Mouse (Mus musculus) embryonic facial prominence, embryonic 11.5 days (tissue): ENCODE measurements around the gene Bloc1s6. TPM values are rescaled to one million over a fixed set of nuclear protein-coding genes. Genes with fewer than 3 reads are reported as not detected.

Experiments
- ATAC-seq: fragments of 200-750 bp; cut with Nextera tagmentation; replicated peaks from 2 replicates; pipeline ENCODE4 v1.8.0; 2017; ENCODE audit warnings: low read depth; ENCODE audit not compliant: insufficient number of reproducible peaks, low FRiP score, low TSS enrichment
- DNase-seq: peaks from one replicate; pipeline ENCODE4 v3.0.0-alpha.2; 2015; ENCODE audit warnings: low spot score
- H3K27ac ChIP-seq: fragments of 300-500 bp; sonication (generic); replicated peaks from 2 replicates; pipeline ENCODE4 v1.5.1; 2014; ENCODE audit warnings: mild to moderate bottlenecking, low read depth, low read length, control low read depth
- H3K27me3 ChIP-seq: fragments of 300-500 bp; sonication (generic); 2 replicates; pipeline ENCODE4 v1.6.1; 2014; ENCODE audit warnings: mild to moderate bottlenecking, low read length, moderate library complexity, mixed read lengths; ENCODE audit not compliant: control insufficient read depth, insufficient read depth
- H3K36me3 ChIP-seq: fragments of 300-500 bp; sonication (generic); replicated peaks from 2 replicates; pipeline ENCODE4 v1.6.1; 2014; ENCODE audit warnings: low read depth, mild to moderate bottlenecking, low read length, moderate library complexity, mixed read lengths; ENCODE audit not compliant: control insufficient read depth, insufficient read depth
- H3K4me1 ChIP-seq: fragments of 300-500 bp; sonication (generic); 2 replicates; pipeline ENCODE4 v1.6.1; 2014; ENCODE audit warnings: low read length, mixed read lengths; ENCODE audit not compliant: control insufficient read depth, insufficient read depth
- H3K4me2 ChIP-seq: fragments of 300-500 bp; sonication (generic); 2 replicates; pipeline ENCODE4 v1.6.1; 2014; ENCODE audit warnings: low read depth, mild to moderate bottlenecking, control low read depth, low read length, moderate library complexity
- H3K4me3 ChIP-seq: fragments of 300-500 bp; sonication (generic); 2 replicates; pipeline ENCODE4 v1.5.1; 2014; ENCODE audit warnings: low read depth, low read length, control low read depth
- H3K9ac ChIP-seq: fragments of 300-500 bp; sonication (generic); replicated peaks from 2 replicates; pipeline ENCODE4 v1.6.1; 2014; ENCODE audit warnings: mild to moderate bottlenecking, control low read depth, low read length
- H3K9me3 ChIP-seq: fragments of 300-500 bp; sonication (generic); replicated peaks from 2 replicates; pipeline ENCODE4 v1.6.1; 2016; ENCODE audit warnings: mild to moderate bottlenecking, low read length, inconsistent platforms, mixed read lengths; ENCODE audit not compliant: control insufficient read depth
- WGBS: fragments of 180-500 bp; shearing (Covaris S2); extraction: QIAGEN DNeasy Blood & Tissue Kit; methylation state at CpG from one replicate; pipeline ENCODE4 v1.1.7; 2014; 5-methylcytosine and 5-hydroxymethylcytosine counted together
- polyA plus RNA-seq: library from polyadenylated mRNA; unstranded; fragments of >200 nt; fragmentation: Nextera tagmentation; extraction: Ambion mirVana; gene quantifications from 2 replicates; pipeline ENCODE4 v1.2.1, GENCODE M21; 2014

Gene Bloc1s6
- polyA plus RNA-seq, 1 experiment from 2014 or later: 61.8 TPM

DNA sequence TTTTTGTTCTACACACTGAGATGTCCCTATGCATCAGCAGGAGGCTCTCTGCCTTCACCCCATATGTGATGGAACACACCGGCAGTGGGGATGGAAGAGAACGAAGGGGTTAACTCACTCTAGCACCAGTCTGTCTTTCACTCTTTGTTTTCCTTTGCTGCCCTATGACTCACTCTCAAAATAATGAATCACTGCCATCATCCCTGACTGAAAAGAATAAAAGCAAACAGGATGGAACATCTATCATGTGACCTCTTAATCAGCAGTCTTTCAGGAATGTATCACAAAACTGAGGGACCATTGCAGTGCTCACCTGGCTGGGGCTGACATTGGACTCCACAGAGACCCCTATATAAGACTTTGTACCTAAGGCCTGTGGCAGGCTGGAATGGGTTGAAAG lies 6.8 kb upstream of the Bloc1s6 start:
- Histone ChIP-seq H3K9ac (no peak overlapping the region), H3K4me2 (no peak overlapping the region), H3K27me3 (no peaks in the 10 kb centered on the region), H3K4me1 (no peaks in the 10 kb centered on the region), H3K27ac (no peak overlapping the region), H3K36me3 (no peaks in the 10 kb centered on the region), H3K4me3 (no peak overlapping the region), H3K9me3 (no peaks in the 10 kb centered on the region)
- DNase-seq (no peak), ATAC-seq (no peak)
- 65% methylated on average over 2 of the region's 2 CpGs for WGBS

DNA sequence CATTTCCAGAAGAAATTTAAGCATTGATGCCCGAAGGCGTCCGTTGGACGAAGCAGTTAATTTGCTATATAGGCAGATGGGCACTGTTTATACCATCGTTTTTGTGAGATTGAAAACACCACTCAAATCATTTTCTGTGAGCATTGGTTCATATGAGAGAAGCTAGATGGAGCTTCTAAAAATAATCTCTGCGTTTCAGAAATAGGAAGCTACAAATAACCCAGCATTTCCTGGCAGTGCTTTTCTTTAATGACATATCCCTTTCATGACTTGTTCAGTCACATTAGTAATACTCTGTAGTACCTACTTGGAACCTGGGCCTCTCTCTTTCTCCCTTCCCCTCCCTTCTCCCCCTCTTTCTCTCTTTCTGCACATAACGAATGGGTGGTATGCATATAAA lies 720 bp downstream of the Bloc1s6 start:
- no peak overlapping the region for H3K27ac ChIP-seq
- peak overlapping the region; percentile 86 for H3K9ac ChIP-seq
- WGBS: 23% methylated on average over 7 of the region's 7 CpGs
- ATAC-seq: no peak
- H3K4me2 ChIP-seq: peak overlapping the region; percentile 26
- DNase-seq: no peak
- no peaks in the 10 kb centered on the region for H3K27me3 ChIP-seq
- H3K36me3 ChIP-seq: no peaks in the 10 kb centered on the region
- peak overlapping the region; percentile 64 for H3K4me3 ChIP-seq
- no peaks in the 10 kb centered on the region for H3K9me3 ChIP-seq
- no peaks in the 10 kb centered on the region for H3K4me1 ChIP-seq

DNA sequence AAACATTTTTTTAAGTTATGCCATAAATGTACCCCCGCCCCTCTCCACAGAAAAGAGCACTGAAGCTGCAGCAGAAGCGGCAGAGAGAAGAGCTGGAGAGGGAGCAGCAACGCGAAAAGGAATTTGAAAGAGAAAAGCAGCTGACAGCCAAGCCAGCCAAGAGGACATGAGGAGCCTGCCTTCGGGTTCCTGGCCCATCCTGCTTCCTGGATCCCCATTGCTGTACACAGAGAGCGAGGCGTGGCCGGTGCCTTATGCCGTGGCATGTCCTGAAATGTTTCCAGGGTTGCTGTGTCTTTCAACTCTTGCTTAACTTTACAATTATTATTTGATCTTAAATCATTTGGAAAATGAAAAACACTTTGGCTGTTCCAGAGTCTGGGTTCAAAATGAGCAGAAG lies 8.2 kb downstream of the Bloc1s6 start:
- no peak for ATAC-seq
- Histone ChIP-seq H3K4me1 (no peaks in the 10 kb centered on the region), H3K27ac (no peak overlapping the region), H3K9me3 (no peaks in the 10 kb centered on the region), H3K4me3 (no peak overlapping the region), H3K4me2 (no peak overlapping the region), H3K9ac (no peak overlapping the region), H3K36me3 (no peaks in the 10 kb centered on the region), H3K27me3 (no peaks in the 10 kb centered on the region)
- 89% methylated on average over 9 of the region's 9 CpGs for WGBS
- DNase-seq: no peak

DNA sequence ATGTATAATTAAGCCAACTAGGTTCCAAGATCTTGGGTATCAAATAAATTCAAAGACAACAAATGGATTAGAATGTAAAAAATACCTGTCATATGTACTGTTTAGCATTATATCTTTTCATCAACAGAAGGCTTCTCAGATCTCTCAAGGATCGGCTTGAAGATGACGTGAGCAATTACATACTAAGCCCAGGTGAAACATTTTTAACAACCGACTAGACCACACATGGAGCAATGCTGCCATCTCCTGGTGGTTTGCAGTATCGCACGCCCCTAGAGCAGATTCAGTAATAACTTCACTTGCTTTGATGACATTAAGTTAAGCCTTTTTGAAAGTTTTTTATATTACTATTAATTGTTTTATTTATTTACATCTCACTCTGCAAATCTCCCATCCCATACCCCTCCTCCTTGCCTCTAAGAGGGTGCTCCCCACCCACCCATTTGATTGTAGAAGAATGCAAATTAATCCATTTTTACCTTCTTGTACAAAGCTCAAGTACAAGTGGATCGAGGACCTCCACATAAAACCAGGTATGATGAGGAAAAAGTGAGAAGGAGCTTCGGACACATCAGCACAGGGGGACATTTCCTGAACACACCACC lies 15.5 kb downstream of the Bloc1s6 start:
- DNase-seq: peak; percentile 82
- Histone ChIP-seq H3K9ac (no peak overlapping the region), H3K4me3 (no peak overlapping the region), H3K27ac (no peak overlapping the region), H3K4me2 (no peak overlapping the region), H3K9me3 (no peaks in the 10 kb centered on the region), H3K27me3 (no peaks in the 10 kb centered on the region), H3K36me3 (no peaks in the 10 kb centered on the region), H3K4me1 (no peaks in the 10 kb centered on the region)
- 16% methylated on average over 7 of the region's 7 CpGs for WGBS
- no peak for ATAC-seq

DNA sequence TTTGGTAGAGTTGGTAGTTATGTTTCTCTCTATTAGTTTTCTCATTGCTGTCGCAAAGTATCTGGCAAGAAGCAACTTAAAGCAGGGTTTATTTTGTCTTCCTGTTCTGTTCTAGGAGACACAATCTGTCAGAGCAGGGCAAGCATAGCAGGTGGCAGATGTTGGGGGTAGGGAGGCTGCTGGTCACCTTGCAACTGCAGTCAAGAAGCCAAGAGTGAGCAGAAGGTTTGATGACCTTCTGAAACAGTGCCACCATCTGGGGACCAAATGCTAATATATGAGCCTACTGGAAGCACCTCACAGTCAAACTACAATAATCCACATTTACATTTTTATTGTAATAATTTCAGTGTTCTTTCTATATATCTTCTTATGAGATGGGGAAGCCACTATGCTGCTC lies 21.5 kb downstream of the Bloc1s6 start:
- no peaks in the 10 kb centered on the region for H3K36me3 ChIP-seq
- no peaks in the 10 kb centered on the region for H3K4me1 ChIP-seq
- 88% methylated on average over 1 of the region's 1 CpGs for WGBS
- no peaks in the 10 kb centered on the region for H3K27me3 ChIP-seq
- DNase-seq (no peak), ATAC-seq (no peak)
- no peak overlapping the region for H3K4me2 ChIP-seq
- no peaks in the 10 kb centered on the region for H3K9me3 ChIP-seq
- no peak overlapping the region for H3K27ac ChIP-seq
- H3K9ac ChIP-seq: no peak overlapping the region
- no peak overlapping the region for H3K4me3 ChIP-seq

DNA sequence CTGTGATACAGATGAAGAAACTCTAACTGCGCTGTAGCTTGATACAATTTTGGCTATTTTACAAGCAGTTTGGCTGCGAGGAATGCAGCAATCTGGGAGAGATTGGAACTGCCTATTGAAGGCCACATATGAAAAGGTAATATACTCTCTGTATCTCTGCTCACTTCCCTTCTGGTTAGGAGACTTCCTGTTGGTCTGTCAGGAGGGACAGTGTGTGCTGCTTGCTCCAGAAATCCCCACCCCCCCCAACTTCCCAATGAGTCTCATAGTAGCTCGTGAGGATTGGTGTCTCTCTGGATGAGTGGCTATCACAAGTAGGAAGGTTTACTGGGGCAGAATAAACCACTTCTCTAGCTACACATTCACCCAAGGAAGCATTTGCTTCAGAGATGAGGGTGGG lies 24.7 kb downstream of the Bloc1s6 start:
- WGBS: 78% methylated on average over 3 of the region's 3 CpGs

DNA sequence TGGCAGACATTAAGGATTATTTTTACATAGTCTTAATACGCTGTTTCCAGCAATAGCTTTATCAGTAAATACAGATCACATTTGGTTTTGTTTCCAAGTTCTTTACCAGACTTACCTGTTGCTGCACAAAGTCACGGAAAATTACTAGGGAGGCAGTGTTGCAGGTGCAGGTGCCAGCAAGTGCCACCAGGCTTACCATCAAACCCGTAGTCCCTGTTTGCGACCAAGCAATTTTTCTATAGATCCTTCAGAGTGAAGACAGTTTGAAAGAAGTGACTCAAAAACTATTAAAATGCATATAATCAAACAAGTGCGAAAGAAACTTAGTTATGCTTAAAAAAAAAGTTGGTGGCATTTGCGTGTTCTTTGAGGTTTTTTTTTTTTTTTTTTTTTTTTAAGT lies 26.2 kb downstream of the Bloc1s6 start:
- Histone ChIP-seq H3K4me3 (no peak overlapping the region), H3K4me2 (no peak overlapping the region), H3K36me3 (no peaks in the 10 kb centered on the region), H3K9ac (no peak overlapping the region), H3K27ac (no peak overlapping the region), H3K4me1 (no peaks in the 10 kb centered on the region), H3K27me3 (peaks cover 2% of the 10 kb centered on the region; the same call in 1 of the 2 replicates), H3K9me3 (no peaks in the 10 kb centered on the region)
- WGBS: 46% methylated on average over 6 of the region's 6 CpGs
- DNase-seq: no peak
- no peak for ATAC-seq

More for the DNA sequence above, 24.7 kb downstream of the Bloc1s6 start:
- H3K9me3 ChIP-seq: no peaks in the 10 kb centered on the region
- peaks cover 2% of the 10 kb centered on the region; the same call in 1 of the 2 replicates for H3K27me3 ChIP-seq
- ATAC-seq (no peak), DNase-seq (no peak)
- H3K9ac ChIP-seq: no peak overlapping the region
- H3K36me3 ChIP-seq: no peaks in the 10 kb centered on the region
- no peak overlapping the region for H3K4me3 ChIP-seq
- H3K4me2 ChIP-seq: no peak overlapping the region
- no peaks in the 10 kb centered on the region for H3K4me1 ChIP-seq
- H3K27ac ChIP-seq: no peak overlapping the region

DNA sequence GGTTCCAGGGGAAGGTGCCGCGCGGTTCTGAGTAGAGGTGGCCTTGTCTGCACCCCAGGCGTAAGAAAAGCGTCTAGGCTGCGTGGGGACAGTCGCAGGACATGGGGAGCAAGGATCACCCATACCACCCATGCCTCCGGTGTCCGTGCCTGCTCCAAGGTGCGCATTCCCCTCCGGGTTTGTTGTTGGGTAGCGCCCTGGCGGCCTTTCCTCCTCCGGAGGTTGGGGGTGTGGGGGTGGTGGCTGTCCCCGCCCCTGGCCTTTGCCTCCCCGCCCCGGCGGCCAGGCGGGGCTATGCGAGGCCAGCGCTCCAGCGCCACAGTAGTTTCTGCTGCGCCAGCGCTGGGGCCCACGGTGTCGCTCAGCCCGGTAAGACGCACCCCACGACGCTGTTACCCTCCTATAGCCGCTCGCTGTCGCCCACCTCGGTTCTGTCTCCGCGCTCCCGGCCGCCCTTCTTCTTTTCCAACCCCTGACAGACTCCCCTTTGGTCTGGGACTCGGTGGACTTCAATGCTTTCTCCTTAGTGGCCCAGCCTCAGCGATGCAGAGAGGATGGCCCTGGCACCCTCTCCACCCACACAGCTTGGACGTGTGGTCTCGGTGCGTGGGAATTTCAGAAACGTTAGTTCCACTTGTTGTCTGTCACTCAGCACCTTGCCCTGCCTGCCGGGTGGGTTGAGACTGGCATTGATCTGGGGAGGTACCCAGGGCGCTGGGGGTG lies 26.9 kb downstream of the Bloc1s6 start, which contains the start of gene Sqor:
Sqor (plus strand) TSS at position 167 of the 723 bp plus-strand sequence.
- Histone ChIP-seq H3K9me3 (no peaks in the 10 kb centered on the region), H3K9ac (peak within 1 kb of the TSS; percentile 54), H3K36me3 (no peaks in the 10 kb centered on the region), H3K4me3 (peak within 1 kb of the TSS; percentile 35), H3K4me1 (no peaks in the 10 kb centered on the region), H3K4me2 (peak within 1 kb of the TSS; percentile 90), H3K27ac (no peak within 1 kb of the TSS), H3K27me3 (peaks cover 2% of the 10 kb centered on the region; the same call in 1 of the 2 replicates)
- WGBS: under 1% methylated on average over 46 of the region's 46 CpGs
- peak; percentile 47 for DNase-seq
- ATAC-seq: peak; percentile 67; the same call in 1 of the 2 replicates
